Mouse (Mus musculus): Measurements from ENCODE around the gene Chrm3. TPM values are rescaled to one million over a fixed set of nuclear protein-coding genes. Genes with fewer than 3 reads are reported as not detected.

Chrm3 gene
- total RNA-seq, 2 experiments from 2014 or later: 1.9 to 5.5 TPM

DNA sequence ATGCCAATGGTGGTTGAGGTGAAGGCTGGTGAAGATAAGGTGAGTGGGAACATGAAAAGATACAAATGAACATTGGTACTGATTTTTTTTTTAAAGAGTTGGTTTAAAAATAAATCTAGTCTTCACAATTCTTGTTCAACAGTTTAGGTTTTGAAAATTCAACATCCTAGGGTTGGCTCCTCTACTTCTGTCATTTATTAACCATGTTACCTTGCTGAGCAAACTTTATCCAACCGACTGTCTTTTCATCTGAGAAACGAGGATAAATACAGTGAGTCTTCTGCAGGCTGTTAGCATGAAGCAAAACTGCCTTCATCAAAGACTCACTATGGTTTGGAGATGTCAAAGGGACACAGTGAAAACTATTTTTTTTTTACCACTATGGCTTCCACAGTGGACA, 123.0 kb downstream of the Chrm3 start:
- ATAC-seq (ENCODE audit: poor library complexity, severe bottlenecking): no peak

DNA sequence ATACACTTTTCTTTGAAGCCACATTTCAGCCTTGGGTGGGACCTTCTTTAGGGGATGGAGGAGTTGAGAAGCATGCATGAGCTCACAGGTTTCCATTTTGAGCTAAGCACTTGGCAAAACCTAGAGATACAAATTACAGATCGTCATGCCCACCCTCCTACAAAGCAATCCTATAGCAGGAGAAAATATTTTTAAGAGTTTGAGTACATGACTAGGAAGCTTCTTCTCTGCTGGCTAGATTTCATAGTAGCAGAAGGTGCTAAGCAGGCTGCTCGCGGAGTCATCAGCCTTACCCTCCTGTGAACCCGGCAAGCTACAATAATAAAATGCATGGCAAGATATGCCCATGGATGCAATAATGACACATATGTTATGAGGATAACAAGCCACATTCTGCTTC, 124.4 kb downstream of the Chrm3 start:
- ATAC-seq (ENCODE audit: poor library complexity, severe bottlenecking): no peak

DNA sequence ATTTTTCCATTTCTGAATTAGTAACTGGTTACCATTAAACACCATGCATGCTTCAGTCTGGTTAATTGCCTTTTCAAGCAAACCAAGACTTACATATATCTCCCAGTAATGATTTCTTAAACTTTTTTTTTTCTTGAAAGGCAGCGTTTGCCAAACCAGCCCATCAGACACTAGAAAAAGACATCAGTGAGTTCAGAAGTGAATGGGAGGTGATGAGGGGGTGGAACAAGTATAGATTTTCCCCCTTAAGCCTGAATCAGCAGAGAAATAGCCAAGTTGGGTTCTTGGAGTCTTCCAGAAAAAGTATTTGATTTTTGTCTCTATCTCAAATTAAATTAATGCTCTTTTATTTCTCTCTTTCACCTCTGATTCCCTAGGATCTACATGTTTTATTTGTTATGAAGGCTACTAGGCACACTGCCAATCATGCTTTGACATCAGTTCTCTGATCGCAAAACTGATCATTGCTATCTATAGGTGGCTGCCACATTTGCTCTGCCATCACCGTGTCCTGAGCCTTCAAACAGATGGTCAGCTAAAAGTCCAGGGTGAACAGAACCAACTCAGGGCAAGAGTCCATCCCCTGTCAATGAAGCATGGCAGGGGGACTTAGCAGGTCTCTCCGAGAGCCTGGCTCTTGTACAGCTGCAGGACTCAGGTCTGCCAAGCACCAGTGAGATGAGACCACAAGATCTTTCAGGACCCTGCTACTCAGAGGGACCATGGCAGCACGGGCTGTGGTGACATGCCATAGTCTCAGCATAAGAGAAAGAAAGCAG, 125.1 kb downstream of the Chrm3 start:
- ATAC-seq (ENCODE audit: poor library complexity, severe bottlenecking): no peak

DNA sequence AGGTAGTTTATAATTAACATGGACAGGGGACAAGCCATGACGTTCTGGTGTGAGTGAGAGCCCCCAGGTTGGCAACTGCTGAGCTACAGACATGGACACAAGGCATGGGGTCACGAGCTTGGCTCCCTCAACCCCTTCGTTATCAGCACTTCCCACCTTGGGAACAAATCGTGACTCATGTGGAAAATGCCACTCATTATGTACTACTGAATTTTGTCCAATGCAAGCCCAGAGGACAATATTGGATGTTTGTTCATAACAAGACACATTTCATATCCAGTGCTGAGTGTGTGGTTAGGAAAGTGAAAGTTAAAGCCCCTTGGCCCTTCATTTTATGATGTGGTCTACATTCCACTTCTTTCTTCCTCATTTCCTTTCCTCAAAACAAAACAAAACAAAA, 140.2 kb downstream of the Chrm3 start:
- peak; percentile 81 for ATAC-seq (ENCODE audit: poor library complexity, severe bottlenecking)

DNA sequence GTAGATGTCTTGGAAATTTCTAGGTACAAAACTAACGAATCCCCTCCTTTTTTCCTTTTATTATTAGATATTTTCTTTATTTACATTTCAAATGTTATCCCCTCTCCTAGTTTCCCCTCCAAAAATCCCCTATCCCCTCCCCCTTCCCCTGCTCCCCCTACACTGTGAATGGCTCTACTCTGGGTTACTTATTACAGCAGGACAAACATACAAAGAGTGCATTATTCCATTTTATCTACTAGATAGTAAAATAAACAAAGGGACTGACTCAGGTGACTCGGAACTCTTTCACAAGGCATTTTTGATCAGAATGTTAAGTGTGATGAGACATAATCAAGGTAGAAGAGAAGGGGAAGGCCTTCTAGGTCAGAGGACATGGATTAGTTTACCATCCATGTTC, 148.5 kb downstream of the Chrm3 start:
- ATAC-seq (ENCODE audit: poor library complexity, severe bottlenecking): no peak

DNA sequence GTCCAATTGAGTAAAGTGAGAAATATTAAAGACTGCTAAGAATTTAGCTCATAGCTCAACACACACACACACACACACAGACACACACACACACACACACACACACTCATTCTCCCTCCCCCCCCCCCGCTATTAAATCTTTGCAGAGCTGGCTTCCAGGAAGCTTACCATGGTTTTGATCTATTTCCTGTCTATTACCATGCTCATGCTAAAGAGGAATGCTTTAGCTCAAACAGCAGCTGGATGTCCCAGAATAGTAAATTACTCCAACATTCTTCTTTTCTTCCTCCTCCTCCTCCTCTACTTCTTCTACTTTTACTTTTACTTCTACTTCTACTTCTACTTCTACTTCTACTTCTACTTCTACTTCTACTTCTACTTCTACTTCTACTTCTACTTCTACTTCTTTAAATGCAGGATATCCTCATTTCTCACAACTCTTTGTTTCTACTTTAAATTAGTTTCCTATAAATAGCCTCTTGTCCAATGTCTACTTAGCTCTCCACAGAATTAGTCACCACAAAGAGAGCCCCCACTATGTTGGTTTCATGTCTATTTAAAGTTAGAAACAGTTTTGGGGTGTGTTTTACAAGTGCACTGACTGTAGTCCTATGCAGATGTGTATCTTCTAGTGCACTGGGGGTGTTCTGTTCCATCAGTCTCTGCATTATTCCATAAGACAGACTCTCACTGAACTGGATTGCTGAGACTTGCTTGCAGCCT, 150.0 kb downstream of the Chrm3 start:
- peak; percentile 82 for ATAC-seq (ENCODE audit: poor library complexity, severe bottlenecking)

DNA sequence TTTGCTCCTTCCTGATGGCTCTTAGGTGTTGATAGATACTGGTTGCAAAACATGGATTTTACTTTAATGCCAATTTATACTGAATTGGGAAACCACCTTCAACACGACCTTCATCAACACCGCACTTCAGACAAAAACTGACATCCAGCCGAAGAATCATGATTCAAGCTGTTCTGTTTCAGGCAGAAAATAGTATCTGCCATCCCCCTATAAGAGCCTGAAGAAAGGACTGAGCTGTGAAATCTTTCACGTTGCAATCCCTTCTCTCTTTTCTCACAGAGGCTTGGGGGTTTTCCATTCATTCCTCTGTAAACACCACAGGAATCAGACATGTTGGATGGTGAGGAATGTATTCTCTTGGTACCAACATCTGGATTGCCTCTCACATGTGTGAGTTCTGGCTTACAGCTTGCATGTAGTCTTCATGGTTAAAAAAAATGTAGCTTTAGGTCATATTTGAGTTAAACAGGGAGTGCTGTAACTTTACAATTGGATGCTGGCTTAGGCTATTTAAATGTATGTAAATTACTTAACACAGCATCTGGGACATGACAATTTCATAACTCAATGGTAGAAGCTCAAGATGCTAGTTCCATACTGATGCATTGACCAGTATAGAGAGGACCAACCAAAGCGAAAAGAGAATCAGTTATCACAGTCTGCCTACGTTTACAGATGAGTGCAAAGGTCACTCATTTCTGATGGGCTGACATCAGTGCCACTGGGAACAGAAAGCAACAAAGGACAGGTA, 161.3 kb downstream of the Chrm3 start:
- no peak for ATAC-seq (ENCODE audit: poor library complexity, severe bottlenecking)

DNA sequence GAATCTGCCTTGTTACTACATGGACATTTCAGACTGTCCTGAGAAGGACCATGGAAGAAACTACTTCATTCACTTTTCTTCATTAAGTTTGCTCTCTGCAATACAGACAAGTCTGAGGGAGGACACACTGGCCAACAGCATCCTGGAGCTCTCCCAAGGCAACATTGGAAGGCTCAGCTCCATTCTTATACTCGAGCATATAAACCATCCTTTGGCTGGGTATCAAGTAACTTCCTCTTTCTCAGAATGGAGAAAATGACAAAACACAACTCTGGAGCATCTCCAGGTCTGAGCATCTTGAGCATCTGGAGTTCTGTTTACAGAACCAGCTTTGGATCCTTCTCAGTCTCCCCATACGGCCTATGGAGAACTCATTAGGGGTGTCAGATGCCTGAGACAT, 170.8 kb downstream of the Chrm3 start:
- ATAC-seq (ENCODE audit: poor library complexity, severe bottlenecking): no peak

DNA sequence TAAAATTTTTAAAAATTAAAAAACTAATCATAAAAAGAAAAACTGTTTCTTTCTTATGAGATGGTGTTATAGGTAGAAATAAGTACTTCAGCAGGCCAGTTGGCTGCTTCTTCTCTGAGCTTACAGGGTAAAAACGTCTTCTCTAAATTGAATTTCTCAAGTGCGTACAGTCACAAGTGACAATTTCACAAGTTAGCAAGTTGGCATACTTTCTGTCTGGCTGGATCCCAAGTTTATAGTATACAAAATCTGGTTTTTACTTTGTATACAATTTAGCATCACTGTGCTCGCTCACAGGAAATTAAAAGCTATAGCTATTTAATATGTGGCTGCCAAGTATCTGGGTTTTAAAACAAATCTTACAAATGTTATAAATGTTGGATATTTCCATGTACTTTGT, 172.7 kb downstream of the Chrm3 start:
- no peak for ATAC-seq (ENCODE audit: poor library complexity, severe bottlenecking)

DNA sequence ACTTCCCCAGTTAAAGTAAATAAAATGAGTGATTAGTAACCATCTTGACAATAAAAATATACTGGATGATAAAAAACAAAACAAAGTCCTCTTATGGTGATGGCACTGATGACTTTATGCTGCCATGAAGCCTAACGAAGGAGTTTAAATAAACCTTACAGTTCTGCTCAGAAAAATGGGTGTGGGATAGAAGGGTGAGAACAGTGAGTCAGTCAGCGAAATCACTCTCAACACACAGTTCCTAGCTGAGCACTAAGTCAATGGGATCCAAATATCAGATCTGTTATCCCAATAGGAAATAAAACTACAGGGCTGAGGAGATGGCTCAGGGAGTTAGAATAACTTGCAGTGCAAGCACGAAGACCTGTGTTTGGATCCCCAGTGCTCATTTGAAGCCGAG, 176.8 kb downstream of the Chrm3 start:
- no peak for ATAC-seq (ENCODE audit: poor library complexity, severe bottlenecking)

DNA sequence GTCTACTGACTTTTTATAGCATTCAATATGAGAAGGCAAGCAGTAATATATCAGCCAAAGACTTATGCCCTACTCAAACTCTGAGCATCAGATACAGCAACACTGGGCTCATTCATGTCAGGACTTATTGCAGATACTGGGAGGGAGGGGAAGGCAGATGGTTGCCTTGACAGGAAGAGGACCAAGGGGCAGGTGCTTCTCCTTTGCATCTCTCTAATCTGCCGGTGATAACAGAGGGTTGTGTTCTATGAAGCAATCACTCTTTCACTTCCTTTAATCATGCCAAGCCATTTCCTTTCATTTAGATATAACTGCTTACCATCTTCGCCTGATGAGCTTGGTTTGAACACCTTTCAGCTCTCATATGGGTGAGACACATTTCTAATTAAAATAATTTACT, 177.9 kb downstream of the Chrm3 start:
- peak; percentile 85 for ATAC-seq (ENCODE audit: poor library complexity, severe bottlenecking)

DNA sequence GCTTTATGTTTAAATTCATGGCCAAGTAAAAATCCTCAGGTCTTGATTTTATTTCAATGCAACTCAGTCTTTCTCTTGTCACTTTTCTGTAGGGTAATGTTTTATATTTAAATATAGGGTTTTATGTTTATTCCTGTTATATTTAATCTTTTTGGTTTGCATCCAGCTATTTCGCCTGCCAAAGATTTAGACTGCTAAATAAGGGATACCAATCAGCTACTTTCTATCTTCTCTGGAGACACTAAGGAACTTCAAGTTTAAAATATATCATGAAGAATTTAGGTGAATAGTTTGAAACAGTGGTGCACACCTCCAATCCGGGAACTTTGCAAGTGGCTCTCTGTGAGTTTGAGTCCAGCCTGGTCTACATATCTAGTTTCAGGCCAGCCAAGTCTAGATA, 190.1 kb downstream of the Chrm3 start:
- ATAC-seq (ENCODE audit: poor library complexity, severe bottlenecking): no peak

DNA sequence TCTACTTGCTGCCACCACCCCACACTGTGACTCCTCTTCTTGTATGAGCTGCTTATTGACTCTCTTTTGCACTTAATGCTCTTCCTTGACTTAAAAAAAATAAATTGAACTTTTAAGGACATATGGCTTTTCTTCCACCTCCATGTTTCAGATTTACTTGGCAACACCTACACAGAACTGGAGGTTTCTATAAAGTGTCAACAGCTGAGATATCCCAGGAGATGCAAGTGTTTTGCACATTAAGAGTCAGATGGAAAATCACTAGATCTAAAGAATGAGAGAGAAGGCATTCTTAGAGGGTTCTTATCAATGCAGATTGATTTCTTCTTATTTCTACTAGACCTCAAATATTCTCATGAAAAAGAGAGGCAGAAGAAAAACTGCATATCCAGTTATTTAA, 197.3 kb downstream of the Chrm3 start:
- no peak for ATAC-seq (ENCODE audit: poor library complexity, severe bottlenecking)

DNA sequence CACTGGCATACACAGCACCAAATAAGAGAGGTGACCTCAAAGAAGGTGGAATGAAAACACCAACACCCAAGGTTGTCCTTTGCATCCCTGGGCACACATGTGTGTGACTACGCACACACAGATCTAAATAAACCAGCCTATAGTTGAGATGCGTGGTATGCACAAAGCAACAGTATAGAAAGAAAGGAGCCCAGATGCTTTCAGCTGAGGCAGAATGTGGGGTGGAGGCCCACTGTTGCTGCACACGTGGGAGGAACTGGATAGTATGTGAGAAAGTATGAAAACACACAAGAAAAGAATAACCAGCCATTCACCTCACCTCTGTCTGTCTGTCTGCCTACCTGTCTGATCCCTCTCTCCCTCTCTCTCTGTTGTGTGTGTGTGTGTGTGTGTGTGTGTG, 203.2 kb downstream of the Chrm3 start:
- no peak for ATAC-seq (ENCODE audit: poor library complexity, severe bottlenecking)

DNA sequence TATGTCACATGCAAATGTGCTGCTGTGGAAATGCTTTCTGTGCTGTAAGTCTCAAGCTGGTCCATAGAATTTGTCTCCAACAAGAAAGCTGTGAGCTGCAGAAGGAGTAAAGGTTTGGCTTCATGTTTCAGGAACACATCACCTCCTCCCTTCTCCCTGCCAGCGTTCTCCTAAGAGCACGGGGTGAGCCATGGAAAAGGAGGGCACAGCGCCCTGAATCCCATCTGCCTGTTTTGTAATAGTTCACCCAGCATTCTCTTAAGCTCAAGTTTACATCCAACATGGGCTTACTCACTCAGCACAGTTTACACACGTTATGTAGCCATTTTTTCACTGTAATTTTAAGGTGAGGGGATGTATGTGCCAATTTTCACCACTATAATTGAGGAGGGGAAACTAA, 220.1 kb downstream of the Chrm3 start:
- ATAC-seq (ENCODE audit: poor library complexity, severe bottlenecking): no peak

DNA sequence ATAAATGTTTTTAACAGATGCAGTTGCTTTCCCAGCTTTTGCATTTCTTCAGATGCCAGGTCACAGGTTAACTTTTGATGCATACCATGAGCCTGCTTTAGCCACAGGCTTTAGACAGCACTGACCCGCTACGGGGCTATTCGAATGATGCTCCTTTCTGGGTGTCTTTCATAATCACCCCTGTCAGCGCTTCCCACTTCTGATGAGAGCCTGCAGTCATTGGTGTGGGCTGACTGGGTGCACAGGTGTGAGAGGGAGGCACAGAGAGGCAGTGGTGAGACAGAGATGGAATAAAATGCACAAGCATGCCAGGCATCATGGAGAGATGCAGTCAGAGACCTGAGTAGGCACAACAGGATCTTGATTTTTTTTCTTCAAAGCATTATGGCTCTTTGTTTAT, 221.8 kb downstream of the Chrm3 start:
- ATAC-seq (ENCODE audit: poor library complexity, severe bottlenecking): no peak

DNA sequence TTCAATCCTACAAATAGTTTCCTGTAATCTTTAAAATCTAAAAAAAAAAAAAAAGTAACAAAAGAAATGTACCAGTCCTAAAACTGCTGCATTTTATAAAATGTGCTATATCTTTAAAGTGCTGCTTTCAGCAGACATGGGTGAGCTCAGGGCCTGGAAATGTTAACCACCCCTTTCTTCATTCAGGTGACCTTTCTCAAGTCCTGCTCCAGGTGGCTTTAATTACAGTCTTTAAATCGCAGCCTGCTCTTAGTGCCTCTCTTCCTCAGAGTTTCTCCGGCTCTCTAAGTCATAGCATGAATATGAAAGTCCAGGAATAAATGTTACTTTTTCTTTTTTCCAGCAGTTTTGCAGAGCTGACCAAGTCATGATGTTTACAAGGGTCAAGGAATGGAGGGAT, 229.6 kb downstream of the Chrm3 start:
- no peak for ATAC-seq (ENCODE audit: poor library complexity, severe bottlenecking)

DNA sequence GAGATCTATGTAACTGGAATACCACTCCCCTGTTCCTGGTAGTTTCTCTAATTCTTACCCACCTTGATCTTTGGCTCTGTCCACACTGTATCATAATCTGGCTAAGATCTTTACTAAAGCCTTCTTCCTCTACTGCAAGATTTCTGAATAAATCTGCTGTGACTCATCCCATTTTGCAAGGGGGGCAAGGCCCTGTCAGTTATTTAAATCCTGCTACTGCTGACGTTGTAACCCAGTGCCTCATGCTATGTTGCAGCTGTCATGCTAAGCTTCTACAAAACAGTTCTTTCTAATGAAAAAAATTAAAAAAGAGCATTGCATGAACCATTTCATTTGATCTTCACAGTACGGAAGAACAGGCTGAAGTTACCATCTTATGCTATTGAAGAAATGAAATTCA, 248.4 kb downstream of the Chrm3 start:
- no peak for ATAC-seq (ENCODE audit: poor library complexity, severe bottlenecking)

DNA sequence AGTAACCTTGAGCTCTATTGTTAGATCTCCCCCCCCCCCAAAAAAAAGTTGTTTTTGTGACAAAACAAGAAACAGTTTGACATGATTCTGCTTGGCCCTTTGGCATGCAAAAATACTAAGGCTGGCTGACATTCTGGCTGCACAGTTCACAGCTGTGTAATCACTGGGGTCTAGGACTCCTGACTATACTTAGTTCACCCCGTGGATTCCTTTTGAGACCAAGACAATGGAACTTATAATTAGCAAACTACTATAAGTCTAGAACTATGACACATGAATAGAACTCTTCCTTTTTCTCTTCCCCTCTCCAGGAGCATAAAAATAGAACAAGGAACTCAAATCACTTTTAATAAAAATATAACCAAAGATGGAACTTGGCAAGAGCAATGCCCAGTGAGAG, 251.1 kb downstream of the Chrm3 start:
- ATAC-seq (ENCODE audit: poor library complexity, severe bottlenecking): peak; percentile 21; the same call in 1 of the 2 replicates

DNA sequence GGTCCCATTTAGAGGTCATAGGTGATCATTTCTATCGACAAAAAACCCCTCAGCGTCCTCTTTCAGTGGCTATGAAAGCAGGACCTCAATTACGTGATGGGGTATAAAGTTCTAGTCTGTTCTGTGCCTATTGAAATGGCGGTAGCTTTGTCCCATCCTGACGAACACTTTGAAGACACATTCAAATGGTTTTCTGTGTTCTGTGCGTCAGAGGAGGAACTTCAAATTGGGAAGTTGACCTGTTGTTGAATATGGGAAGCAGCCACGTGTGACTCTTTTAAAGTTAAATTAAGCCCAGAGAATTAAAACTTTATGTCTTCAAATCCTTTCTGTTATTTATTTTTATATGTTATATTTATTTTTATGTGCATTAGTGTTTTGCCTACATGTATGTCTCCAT, 253.3 kb downstream of the Chrm3 start:
- ATAC-seq (ENCODE audit: poor library complexity, severe bottlenecking): peak; percentile 68

DNA sequence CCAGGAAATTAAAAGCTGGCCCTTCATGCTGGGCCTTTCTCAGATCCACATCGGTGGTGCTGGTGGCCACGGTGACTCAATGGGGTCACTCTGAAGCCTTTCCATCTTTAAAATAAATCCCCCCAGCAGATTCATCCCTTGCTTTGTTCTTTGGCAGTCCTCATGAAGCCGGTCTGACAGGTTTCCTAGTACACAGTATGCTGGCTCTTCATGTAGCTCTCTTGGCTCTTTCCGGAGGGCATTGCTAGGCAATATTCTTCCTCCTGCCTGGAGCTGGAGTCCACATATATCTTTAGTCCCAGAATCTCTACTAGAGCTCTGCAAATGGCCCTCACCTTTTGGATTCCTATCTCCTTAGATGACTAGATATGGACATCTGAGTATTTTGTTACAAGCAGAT, 269.9 kb downstream of the Chrm3 start:
- ATAC-seq (ENCODE audit: poor library complexity, severe bottlenecking): no peak

DNA sequence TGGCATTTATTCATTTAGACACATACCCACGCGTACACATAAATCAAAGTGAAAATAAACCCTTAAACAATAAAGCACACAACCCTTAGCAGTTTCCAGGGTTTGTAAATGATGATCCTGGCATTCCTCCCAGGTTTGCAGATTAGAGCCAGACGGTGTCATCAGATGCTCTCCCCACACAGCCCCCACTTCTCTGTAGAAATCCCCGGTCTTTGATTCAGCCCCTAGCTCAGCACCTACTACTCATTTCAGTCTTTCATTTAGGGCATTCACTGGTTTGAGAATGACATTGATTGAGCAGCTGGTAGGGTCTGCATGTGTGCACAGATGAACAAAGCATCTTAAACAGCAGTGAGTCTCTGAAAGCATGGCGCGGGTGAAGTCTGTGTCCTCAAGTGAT, 274.3 kb downstream of the Chrm3 start:
- no peak for ATAC-seq (ENCODE audit: poor library complexity, severe bottlenecking)

All from megakaryocyte, adult 5-6 weeks (primary cell).